Mouse (Mus musculus): ENCODE measurements around the gene Gm17535. TPM values are rescaled to one million over a fixed set of nuclear protein-coding genes. Genes with fewer than 3 reads are reported as not detected.
"Not testable (repeated sequence)": the region's sequence is repeated elsewhere in the genome, so short reads cannot be mapped to it uniquely, and the experiment has no call there.

The Gm17535 gene
- polyA plus RNA-seq, 1 experiment from 2014 or later, result not detected

DNA sequence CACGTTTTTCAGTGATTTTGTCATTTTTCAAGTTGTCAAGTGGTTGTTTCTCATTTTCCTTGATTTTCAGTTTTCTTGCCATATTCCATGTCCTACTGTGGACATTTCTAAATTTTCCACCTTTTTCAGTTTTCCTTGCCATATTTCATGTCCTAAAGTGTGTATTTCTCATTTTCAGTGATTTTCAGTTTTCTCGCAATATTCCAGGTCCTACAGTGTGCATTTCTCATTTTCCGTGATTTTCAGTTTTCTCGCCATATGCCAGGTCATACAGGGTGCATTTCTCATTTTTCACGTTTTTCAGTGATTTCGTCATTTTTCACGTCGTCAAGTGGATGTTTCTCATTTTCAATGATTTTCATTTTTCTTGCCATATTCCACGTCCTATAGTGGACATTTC, 15.5 kb upstream of the Gm17535 start:
- not testable (repeated sequence) for H3K27ac ChIP-seq; H3K36me3 ChIP-seq (ENCODE audit: inconsistent target); H3K79me2 ChIP-seq (ENCODE audit: inconsistent target); H3K4me3 ChIP-seq (ENCODE audit: inconsistent target)
- WGBS (ENCODE audit: missing documents), result 60% methylated on average over 9 of the region's 9 CpGs

DNA sequence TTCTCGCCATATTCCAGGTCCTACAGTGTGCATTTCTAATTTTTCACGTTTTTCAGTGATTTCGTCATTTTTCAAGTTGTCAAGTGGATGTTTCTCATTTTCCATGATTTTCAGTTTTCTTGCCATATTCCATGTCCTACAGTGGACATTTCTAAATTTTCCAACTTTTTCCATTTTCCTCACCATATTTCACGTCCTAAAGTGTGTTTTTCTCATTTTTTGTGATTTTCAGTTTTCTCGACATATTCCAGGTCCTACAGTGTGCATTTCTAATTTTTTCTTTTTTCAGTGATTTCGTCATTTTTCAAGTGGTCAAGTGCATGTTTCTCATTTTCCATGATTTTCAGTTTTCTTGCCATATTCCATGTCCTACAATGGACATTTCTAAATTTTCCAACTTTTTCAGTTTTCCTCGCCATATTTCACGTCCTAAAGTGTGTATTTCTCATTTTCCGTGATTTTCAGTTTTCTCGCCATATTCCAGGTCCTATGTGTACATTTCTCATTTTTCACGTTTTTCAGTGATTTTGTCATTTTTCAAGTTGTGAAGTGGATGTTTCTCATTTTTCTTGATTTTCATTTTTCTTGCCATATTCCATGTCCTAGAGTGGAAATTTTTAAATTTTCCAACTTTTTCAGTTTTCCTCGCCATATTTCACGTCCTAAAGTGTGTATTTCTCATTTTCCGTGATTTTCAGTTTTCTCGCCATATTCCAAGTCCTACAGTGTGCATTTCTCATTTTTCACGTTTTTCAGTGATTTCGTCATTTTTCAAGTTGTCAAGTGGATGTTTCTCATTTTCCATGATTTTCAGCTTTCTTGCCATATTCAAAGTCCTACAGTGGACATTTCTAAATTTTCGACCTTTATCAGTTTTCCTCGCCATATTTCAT, 14.3 kb upstream of the Gm17535 start:
- H3K36me3 ChIP-seq (ENCODE audit: inconsistent target); H3K4me3 ChIP-seq (ENCODE audit: inconsistent target); H3K27ac ChIP-seq; H3K79me2 ChIP-seq (ENCODE audit: inconsistent target): not testable (repeated sequence)
- WGBS (ENCODE audit: missing documents), result 75% methylated on average over 18 of the region's 19 CpGs

DNA sequence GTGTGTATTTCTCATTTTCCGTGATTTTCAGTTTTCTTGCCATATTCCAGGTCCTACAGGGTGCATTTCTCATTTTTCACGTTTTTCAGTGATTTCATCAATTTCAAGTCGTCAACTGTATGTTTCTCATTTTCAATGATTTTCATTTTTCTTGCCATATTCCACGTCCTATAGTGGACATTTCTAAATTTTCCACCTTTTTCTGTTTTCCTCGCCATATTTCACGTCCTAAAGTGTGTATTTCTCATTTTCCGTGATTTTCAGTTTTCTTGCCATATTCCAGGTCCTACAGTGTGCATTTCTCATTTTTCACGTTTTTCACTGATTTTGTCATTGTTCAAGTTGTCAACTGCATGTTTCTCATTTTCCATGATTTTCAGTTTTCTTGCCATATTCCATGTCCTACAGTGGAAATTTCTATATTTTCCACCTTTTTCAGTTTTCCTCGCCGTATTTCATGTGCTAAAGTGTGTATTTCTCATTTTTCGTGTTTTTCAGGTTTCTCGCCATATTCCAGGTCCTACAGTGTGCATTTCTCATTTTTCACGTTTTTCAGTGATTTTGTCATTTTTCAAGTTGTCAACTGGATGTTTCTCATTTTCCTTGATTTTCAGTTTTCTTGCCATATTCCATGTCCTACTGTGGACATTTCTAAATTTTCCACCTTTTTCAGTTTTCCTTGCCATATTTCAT, 11.9 kb upstream of the Gm17535 start:
- not testable (repeated sequence) for H3K79me2 ChIP-seq (ENCODE audit: inconsistent target); H3K4me3 ChIP-seq (ENCODE audit: inconsistent target); H3K36me3 ChIP-seq (ENCODE audit: inconsistent target); H3K27ac ChIP-seq
- WGBS (ENCODE audit: missing documents), result 73% methylated on average over 13 of the region's 13 CpGs

DNA sequence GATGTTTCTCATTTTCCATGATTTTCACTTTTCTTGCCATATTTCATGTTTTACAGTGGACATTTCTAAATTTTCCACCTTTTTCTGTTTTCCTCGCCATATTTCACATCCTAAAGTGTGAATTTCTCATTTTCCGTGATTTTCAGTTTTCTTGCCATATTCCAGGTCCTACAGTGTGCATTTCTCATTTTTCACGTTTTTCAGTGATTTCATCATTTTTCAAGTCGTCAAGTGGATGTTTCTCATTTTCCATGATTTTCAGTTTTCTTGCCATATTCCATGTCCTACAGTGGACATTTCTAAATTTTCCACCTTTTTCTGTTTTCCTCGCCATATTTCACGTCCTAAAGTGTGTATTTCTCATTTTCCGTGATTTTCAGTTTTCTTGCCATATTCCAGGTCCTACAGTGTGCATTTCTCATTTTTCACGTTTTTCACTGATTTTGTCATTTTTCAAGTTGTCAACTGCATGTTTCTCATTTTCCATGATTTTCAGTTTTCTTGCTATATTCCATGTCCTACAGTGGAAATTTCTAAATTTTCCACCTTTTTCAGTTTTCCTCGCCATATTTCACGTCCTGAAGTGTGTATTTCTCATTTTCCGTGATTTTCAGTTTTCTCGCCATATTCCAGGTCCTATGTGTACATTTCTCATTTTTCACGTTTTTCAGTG, 11.0 kb upstream of the Gm17535 start, which contains the start of gene Gm10718:
TSS of gene Gm10718 (plus strand) at position 236 of the 673 bp plus-strand sequence.
- WGBS (ENCODE audit: missing documents), result 78% methylated on average over 13 of the region's 13 CpGs
- not testable (repeated sequence) for H3K27ac ChIP-seq; H3K4me3 ChIP-seq (ENCODE audit: inconsistent target); H3K36me3 ChIP-seq (ENCODE audit: inconsistent target); H3K79me2 ChIP-seq (ENCODE audit: inconsistent target)

DNA sequence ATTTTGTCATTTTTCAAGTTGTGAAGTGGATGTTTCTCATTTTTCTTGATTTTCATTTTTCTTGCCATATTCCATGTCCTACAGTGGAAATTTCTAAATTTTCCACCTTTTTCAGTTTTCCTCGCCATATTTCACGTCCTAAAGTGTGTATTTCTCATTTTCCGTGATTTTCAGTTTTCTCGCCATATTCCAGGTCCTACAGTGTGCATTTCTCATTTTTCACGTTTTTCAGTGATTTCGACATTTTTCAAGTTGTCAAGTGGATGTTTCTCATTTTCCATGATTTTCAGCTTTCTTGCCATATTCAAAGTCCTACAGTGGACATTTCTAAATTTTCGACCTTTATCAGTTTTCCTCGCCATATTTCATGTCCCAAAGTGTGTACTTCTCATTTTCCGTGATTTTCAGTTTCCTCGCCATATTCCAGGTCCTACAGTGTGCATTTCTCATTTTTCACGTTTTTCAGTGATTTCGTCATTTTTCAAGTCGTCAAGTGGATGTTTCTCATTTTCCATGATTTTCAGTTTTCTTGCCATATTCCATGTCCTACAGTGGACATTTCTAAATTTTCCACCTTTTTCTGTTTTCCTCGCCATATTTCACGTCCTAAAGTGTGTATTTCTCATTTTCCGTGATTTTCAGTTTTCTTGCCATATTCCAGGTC, 10.3 kb upstream of the Gm17535 start:
- H3K4me3 ChIP-seq (ENCODE audit: inconsistent target); H3K27ac ChIP-seq; H3K79me2 ChIP-seq (ENCODE audit: inconsistent target); H3K36me3 ChIP-seq (ENCODE audit: inconsistent target): not testable (repeated sequence)
- 76% methylated on average over 16 of the region's 16 CpGs for WGBS (ENCODE audit: missing documents)

DNA sequence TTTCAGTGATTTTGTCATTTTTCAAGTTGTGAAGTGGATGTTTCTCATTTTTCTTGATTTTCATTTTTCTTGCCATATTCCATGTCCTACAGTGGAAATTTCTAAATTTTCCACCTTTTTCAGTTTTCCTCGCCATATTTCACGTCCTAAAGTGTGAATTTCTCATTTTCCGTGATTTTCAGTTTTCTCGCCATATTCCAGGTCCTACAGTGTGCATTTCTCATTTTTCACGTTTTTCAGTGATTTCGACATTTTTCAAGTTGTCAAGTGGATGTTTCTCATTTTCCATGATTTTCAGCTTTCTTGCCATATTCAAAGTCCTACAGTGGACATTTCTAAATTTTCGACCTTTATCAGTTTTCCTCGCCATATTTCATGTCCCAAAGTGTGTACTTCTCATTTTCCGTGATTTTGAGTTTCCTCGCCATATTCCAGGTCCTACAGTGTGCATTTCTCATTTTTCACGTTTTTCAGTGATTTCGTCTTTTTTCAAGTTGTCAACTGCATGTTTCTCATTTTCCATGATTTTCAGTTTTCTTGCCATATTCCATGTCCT, 9.4 kb upstream of the Gm17535 start, which contains the start of gene Gm10717:
TSS of gene Gm10717 (plus strand) at position 506 of the 556 bp plus-strand sequence.
- WGBS (ENCODE audit: missing documents), result 72% methylated on average over 12 of the region's 12 CpGs
- not testable (repeated sequence) for H3K36me3 ChIP-seq (ENCODE audit: inconsistent target); H3K27ac ChIP-seq; H3K4me3 ChIP-seq (ENCODE audit: inconsistent target); H3K79me2 ChIP-seq (ENCODE audit: inconsistent target)

DNA sequence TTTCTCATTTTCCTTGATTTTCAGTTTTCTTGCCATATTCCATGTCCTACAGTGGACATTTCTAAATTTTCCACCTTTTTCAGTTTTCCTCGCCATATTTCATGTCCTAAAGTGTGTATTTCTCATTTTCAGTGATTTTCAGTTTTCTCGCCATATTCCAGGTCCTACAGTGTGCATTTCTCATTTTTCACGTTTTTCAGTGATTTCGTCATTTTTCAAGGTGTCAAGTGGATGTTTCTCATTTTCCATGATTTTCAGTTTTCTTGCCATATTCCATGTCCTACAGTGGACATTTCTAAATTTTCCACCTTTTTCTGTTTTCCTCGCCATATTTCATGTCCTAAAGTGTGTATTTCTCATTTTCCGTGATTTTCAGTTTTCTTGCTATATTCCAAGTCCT, 8.7 kb upstream of the Gm17535 start:
- not testable (repeated sequence) for H3K27ac ChIP-seq; H3K36me3 ChIP-seq (ENCODE audit: inconsistent target); H3K4me3 ChIP-seq (ENCODE audit: inconsistent target); H3K79me2 ChIP-seq (ENCODE audit: inconsistent target)
- WGBS (ENCODE audit: missing documents), result 75% methylated on average over 6 of the region's 6 CpGs

DNA sequence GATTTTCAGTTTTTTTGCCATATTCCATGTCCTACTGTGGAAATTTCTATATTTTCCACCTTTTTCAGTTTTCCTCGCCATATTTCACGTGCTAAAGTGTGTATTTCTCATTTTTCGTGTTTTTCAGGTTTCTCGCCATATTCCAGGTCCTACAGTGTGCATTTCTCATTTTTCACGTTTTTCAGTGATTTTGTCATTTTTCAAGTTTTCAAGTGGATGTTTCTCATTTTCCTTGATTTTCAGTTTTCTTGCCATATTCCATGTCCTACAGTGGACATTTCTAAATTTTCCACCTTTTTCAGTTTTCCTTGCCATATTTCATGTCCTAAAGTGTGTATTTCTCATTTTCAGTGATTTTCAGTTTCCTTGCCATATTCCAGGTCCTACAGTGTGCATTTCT, 8.3 kb upstream of the Gm17535 start:
- not testable (repeated sequence) for H3K79me2 ChIP-seq (ENCODE audit: inconsistent target); H3K4me3 ChIP-seq (ENCODE audit: inconsistent target); H3K36me3 ChIP-seq (ENCODE audit: inconsistent target); H3K27ac ChIP-seq
- WGBS (ENCODE audit: missing documents), result 82% methylated on average over 5 of the region's 5 CpGs

DNA sequence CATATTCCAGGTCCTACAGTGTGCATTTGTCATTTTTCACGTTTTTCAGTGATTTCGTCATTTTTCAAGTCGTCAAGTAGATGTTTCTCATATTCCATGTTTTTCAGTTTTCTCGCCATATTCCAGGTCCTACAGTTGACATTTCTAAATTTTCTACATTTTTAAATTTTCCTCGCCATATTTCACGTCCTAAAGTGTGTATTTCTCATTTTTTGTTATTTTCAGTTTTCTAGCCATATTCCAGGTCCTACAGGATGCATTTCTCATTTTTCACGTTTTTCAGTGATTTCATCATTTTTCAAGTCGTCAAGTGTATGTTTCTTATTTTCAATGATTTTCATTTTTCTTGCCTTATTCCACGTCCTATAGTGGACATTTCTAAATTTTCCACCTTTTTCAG, 7.7 kb upstream of the Gm17535 start:
- not testable (repeated sequence) for H3K79me2 ChIP-seq (ENCODE audit: inconsistent target); H3K4me3 ChIP-seq (ENCODE audit: inconsistent target); H3K27ac ChIP-seq; H3K36me3 ChIP-seq (ENCODE audit: inconsistent target)
- 71% methylated on average over 9 of the region's 9 CpGs for WGBS (ENCODE audit: missing documents)

DNA sequence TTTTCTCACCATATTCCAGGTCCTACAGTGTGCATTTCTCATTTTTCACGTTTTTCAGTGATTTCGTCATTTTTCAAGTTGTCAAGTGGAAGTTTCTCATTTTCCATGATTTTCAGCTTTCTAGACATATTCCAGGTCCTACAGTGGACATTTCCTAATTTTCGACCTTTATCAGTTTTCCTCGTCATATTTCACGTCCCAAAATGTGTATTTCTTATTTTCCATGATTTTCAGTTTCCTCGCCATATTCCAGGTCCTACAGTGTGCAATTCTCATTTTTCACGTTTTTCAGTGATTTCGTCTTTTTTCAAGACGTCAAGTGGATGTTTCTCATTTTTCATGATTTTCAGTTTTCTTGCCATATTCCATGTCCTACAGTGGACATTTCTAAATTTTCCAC, 7.2 kb upstream of the Gm17535 start:
- H3K4me3 ChIP-seq (ENCODE audit: inconsistent target), result not testable (repeated sequence)
- WGBS (ENCODE audit: missing documents), result 80% methylated on average over 9 of the region's 9 CpGs

DNA sequence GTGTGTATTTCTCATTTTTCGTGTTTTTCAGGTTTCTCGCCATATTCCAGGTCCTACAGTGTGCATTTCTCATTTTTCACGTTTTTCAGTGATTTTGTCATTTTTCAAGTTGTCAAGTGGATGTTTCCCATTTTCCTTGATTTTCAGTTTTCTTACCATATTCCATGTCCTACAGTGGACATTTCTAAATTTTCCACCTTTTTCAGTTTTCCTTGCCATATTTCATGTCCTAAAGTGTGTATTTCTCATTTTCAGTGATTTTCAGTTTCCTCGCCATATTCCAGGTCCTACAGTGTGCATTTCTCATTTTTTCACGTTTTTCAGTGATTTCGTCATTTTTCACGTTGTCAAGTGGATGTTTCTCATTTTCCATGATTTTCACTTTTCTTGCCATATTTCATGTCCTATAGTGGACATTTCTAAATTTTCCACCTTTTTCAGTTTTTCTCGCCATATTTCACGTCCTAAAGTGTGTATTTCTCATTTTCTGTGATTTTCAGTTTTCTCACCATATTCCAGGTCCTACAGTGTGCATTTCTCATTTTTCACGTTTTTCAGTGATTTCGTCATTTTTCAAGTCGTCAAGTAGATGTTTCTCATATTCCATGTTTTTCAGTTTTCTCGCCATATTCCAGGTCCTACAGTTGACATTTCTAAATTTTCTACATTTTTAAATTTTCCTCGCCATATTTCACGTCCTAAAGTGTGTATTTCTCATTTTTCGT, 5.0 kb upstream of the Gm17535 start:
- H3K4me3 ChIP-seq (ENCODE audit: inconsistent target); H3K36me3 ChIP-seq (ENCODE audit: inconsistent target); H3K79me2 ChIP-seq (ENCODE audit: inconsistent target); H3K27ac ChIP-seq: not testable (repeated sequence)
- WGBS (ENCODE audit: missing documents), result 70% methylated on average over 16 of the region's 16 CpGs

More for the DNA sequence above, 7.2 kb upstream of the Gm17535 start:
- H3K36me3 ChIP-seq (ENCODE audit: inconsistent target); H3K79me2 ChIP-seq (ENCODE audit: inconsistent target); H3K27ac ChIP-seq: not testable (repeated sequence)

DNA sequence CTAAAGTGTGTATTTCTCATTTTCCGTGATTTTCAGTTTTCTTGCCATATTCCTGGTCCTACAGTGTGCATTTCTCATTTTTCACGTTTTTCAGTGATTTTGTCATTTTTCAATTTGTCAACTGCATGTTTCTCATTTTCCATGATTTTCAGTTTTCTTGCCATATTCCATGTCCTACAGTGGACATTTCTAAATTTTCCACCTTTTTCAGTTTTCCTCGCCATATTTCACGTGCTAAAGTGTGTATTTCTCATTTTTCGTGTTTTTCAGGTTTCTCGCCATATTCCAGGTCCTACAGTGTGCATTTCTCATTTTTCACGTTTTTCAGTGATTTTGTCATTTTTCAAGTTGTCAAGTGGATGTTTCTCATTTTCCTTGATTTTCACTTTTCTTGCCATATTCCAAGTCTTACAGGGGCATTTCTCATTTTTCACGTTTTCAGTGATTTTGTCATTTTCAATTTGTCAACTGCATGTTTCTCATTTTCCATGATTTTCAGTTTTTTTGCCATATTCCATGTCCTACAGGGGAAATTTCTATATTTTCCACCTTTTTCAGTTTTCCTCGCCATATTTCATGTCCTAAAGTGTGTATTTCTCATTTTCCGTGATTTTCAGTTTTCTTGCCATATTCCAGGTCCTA, 3.6 kb upstream of the Gm17535 start:
- WGBS (ENCODE audit: missing documents), result 79% methylated on average over 10 of the region's 10 CpGs
- not testable (repeated sequence) for H3K4me3 ChIP-seq (ENCODE audit: inconsistent target); H3K27ac ChIP-seq; H3K79me2 ChIP-seq (ENCODE audit: inconsistent target); H3K36me3 ChIP-seq (ENCODE audit: inconsistent target)

DNA sequence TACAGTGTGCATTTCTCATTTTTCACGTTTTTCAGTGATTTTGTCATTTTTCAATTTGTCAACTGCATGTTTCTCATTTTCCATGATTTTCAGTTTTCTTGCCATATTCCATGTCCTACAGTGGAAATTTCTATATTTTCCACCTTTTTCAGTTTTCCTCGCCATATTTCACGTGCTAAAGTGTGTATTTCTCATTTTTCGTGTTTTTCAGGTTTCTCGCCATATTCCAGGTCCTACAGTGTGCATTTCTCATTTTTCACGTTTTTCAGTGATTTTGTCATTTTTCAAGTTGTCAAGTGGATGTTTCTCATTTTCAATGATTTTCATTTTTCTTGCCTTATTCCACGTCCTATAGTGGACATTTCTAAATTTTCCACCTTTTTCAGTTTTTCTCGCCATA, 2.2 kb downstream of the Gm17535 start, which contains the start of gene Gm10715:
TSS of gene Gm10715 (plus strand) at position 301 of the 400 bp plus-strand sequence.
- not testable (repeated sequence) for H3K27ac ChIP-seq; H3K36me3 ChIP-seq (ENCODE audit: inconsistent target); H3K79me2 ChIP-seq (ENCODE audit: inconsistent target); H3K4me3 ChIP-seq (ENCODE audit: inconsistent target)
- WGBS (ENCODE audit: missing documents), result 74% methylated on average over 7 of the region's 8 CpGs
